Mouse (Mus musculus) thymus, postnatal 0 days (tissue): Measurements from ENCODE around the gene Gramd4. TPM values are rescaled to one million over a fixed set of nuclear protein-coding genes. Genes with fewer than 3 reads are reported as not detected.
A peak's percentile ranks its signal among the peaks of the same experiment; 100 is the strongest.

Experiments used
- DNase-seq: peaks from one replicate; pipeline ENCODE4 v3.0.0-alpha.2; 2015; ENCODE audit warnings: low spot score
- polyA plus RNA-seq: library from polyadenylated mRNA; unstranded; fragments of >200 nt; fragmentation: Nextera tagmentation; extraction: Ambion mirVana; gene quantifications from 2 replicates; pipeline ENCODE4 v1.2.1, GENCODE M21; 2015

Gene Gramd4
- polyA plus RNA-seq, 1 experiment from 2014 or later: 14.8 TPM

DNA sequence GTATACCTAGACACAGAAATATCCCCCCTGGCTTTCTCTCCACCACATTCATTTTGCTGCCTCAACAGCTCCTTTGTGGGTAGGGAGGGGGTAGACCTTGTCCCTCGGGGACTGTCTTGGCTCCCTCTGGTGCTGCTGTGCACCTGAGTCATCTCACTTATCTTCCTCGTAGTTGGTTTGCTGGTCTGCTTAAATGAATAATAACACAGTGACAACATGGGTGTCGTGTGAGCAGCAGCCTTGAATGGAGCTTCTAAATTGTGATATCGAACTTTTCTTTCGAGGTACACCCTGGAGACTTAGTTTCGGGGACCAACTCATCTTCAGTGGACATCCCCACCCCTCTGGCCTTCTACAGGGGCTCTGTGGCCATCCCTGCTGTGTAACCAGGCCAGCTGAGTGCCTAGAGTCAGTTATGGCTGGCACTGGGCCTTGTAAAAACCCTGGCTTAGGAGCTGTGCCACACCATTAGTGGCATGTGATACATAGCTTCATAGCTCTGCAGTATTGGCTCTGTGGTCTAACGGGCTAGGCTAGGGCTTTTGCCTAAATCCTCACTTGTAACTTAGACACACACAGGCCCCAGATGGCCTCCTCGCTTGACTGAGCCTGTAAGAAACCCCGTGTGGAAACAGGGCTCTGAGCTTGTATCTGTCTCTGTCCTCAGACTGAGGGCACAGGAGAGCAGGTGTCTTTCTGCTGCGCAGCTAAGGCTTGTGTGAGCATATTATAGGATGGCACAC lies 53.0 kb downstream of the Gramd4 start:
- peak; percentile 82 for DNase-seq

DNA sequence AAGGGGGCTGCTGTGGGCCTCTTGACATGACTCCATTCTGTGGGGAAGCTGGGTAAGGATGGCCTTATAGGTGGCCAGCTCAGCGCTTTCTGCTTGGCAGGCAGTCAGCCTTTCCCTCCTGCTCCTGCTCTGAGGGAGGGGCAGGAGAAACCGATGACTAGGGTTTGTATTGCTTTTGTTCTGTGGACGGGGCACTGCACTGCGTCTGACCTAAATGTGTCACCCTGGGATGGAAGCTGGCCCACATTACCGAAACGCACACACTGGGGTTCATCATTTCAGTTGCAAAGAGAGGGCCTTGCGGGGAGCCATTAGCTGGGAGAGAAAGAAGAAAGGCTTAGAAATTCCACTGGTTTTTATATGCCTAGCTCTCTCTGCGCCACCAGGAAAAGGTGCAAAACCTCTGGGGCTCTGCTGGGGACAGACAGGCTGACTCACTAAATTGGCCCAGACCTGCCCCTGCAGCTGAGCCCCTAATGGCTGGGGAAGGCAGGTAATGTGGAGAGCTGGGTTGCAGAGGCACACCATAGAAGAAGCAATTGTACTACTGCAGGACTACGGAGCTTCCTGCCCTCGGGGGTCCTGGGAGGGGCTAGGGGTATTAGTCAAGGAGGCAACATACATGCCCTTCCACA lies 55.3 kb downstream of the Gramd4 start:
- DNase-seq: no peak

DNA sequence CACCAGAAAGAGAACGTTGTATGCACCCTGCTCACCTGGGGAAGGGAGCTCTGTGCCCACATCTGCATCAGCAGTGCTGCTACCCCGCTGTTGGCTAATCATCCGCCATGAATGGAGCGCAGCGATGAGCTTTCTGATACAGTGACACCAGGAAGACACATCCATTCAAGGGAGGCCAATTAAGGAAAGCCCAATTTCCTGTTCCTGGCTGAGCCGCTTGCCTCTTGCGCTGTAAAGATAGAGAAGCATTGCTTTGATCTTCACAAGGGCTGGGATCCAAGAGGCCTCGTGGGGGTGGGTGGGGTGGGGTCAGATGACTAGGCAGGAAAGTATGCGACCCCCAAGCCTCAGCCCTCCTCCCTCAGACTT lies 55.8 kb downstream of the Gramd4 start:
- DNase-seq: peak; percentile 49

DNA sequence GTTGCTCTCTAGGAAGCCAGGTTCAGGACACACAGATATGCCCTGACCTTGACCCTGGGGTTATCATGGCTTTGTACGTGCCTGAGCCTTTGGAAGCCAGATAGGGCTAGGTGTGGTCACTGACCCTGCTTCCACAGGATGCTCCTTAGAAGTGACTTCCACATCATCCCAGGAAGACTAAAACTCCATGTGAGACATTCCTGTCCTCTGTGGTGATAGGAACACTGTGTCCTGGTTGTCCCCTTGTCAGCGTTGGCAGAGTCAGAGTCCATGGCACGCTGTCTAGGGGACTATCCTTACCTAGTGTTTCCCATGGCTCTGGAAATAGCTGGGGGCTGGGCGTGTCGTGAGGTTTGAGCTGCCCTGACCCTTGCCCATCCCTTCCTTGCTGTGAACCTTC lies 58.9 kb downstream of the Gramd4 start:
- DNase-seq: no peak

DNA sequence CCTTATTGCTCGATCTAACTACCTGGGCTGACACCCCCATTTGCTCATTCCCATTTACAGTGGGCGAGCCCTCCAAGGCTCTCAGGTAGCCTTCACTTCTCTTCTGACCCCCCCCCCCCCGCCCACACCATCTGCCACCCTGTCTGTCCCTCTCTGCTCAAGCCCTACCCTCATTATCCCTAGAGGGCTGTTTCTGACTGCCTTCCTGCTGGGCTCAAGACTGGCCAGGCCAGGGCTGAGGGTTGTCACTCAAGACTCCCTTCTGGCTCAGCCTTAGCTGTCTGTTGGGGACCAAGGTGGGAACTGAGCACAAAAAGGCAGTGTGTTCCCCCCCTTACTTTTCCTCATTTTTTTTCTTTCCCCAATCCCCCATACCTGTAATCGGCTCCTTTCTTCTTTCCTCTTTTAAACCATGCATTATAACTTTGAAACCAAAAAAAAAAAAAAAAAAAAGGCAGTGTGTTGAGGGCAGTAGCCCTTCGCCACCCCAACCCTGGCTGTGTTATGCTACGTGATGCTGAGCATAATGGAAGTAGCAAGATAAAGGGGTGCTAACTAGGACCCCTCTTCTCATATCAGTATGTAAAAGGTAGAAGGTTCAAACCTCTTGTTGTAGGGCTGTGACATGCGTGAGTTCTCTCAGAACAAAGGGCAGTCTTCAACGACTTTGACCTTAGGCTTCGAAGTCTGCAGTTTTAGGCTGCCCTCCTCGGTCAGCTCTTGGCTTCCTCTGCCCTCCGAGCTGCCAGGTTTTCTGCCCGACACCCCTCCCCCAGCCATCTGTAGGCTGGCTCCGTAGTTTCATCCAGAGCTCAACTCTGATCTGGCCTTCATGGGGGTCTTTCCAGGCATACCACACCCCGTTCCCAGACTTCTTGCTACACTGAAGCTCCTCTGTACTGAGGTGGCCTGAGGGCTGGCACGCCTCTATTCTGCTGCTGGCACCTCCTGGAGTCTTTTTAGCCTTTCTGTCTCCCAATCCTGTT lies 59.9 kb downstream of the Gramd4 start:
- DNase-seq: no peak

DNA sequence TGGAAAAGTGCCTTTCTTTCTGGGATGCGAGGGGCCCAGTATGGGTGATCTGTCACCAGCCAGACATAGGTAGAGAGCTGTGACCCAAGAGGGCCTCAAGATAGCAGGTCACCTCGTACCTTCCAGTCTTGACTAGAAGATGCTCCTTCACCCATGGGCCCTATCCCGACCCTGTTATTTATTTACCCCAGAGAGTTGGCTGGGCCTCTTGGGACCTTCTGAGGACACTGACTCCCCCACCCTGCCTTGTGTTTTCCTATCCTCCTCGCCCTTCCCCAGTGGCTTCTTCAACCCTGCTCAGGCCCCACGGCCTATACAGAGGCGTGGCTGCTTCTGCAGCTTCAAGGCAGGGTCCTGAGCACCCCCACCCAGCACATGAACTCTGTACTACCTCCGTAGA lies 61.7 kb downstream of the Gramd4 start:
- DNase-seq: no peak

DNA sequence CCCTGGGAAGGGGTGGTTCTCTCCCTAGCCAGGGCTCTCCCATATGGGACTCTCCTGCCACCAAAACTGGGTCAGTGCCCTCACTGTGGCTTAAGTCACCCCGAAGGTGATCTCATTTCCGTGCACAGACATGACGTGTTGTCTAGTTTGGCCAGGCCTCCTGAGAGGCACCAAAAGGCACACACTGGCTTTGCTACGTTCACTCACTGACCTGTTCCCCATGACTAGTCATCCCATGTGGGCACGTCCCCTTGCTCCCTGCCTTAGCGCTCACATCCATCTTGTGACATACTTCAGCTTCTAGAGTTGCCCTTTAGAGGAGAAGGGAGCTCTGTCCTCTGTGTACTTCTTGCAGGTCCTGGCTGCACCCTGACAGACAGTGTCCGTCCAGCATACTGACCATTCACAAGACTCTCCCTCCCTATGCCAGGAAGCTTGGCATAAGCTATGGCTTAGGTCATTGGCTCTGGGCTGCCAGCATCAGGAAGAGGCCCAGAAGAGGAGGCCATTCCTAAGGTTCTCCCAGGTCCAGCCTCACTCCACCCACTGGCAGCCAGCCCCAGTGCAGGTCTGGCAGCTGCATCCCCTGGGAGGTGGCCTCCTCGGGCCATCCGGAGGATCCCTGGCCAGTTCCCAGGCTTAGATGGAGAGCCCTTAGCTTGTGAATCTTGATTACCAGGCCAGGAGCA lies 64.9 kb downstream of the Gramd4 start:
- DNase-seq: no peak

DNA sequence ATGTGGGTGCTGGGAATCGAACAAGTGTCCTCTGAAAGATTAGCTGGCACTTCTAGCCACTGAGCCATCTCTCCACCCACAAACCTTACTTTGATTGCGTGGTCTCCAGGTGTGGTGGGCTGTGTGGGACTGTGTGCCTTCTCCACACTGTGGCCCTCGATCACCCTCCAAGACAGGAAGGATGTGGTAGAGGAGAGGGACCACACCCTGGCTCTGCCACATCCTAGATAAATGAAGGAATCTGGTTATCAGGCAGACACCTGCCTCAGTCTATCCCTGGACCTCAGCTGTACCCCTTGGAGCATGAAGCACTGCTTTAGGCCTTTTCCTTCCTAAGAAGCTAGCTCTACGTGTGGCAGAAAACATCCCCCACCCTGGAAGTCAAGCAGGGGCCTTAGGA lies 65.9 kb downstream of the Gramd4 start:
- DNase-seq: no peak

DNA sequence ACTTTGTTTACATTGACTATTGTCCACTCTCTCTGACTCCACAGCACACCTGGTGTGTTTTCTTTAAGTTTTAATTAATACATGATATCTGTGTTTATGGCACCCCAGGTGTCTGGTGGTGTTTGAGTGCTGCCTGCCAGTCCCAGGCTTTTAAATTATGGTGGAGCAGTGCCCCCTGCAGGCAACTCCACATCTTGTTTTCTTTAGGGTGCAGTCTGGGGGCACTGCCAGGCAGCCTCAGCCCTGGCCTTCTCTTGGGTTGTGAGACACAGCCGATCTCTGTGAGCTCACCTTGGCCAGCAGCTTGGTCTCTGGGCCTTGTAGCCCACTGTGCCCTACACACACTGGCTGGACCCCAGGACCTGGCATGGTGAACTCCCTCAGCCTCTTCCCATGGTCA lies 66.9 kb downstream of the Gramd4 start:
- peak; percentile 86 for DNase-seq

DNA sequence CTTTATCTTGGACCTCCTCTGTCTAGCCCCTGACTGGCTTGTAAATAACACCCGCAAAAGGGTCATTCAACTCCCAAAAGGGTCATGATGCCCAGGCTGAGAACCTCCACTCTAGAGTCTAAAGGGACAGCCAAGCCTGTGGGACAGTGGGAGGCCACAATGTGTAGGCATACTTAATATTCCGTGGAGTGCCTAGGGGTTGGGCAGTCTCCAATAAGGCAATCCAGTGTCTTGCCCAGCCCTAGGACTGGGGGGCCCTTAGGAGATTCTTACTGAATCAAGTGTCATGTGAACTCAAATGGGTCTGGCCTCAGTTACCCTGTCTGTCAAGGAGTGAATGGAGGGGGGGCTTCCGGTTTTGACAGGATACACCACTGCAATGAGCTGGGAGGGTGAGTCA lies 71.5 kb downstream of the Gramd4 start:
- no peak for DNase-seq

DNA sequence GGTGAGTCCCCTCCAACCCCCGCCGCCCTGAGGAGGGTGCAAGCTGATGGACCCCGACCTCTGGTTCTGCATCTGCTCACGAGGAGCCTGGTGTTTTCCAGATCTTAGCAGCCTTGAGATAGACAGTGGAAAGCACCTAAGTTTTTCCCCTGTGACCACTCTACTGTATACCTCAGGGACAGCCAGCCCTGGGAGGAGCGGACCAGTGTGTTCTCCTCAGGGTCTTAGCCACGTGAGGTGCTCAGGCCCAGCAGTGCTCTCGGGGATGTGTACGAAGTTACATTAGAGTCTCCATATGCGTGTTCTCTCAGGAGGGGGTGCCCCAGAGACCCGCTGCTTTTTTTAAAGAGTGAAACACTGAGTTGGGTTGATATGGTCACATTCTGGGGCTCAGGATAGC lies 73.2 kb downstream of the Gramd4 start:
- DNase-seq: no peak

DNA sequence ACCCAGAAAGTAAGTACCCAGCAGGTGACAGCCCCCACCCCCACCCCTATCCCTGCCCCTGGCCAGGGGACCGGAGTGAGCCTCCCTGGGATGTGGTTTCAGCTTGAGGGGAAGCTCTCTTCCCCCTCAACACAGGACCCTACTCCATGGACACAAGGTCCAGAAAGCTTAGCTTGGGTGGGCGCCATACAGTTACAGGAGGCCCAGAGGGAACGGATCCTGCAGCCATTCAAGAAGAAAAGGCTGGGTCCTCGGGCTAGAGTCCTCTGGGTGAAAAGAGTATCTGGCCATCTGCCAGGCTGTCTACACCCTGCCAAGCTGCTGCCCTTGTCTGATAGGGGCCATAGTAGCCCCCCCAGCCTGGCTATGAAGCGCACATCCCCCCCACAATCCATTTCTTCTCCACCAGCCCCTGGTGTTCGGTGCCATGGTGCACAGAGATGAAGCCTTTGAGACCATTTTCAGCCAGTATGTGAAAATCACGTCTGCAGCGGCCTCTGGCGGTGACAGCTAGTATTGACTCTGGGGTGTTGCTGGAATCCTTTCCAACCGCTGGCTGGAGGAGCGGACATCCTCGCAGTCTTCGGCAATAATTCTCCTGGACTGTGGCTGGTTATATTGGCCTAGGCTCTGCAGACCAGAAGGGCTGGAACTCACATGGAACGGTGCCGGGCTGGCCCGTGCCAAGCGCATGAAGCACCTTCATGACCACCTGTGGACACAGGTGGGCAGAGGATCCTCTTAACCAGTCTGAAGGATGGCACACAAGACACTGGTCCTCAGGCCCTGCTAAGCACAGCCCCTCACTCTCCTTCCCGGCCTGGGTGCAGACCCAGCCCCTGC lies 77.7 kb downstream of the Gramd4 start:
- peak; percentile 78 for DNase-seq

DNA sequence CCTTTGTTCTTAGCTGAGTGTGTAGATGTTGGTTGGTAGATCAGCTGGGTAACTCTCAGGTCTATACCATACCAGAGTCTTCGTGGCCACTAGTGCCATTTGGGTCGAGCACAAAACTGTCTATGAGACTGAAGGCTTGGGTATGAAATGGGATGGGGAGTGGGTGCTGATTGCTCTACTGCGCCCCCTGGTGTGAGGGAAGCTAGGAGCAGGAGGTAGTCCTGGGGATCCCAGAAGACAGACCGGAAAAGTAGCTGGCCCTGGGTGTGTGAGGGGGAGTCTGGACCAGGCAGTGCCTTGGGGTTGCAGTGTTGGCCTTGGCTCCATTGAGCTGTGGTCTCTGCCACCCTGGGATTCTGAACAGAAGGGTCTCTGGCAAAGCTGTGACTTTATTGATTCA lies 80.1 kb downstream of the Gramd4 start:
- peak; percentile 57 for DNase-seq

DNA sequence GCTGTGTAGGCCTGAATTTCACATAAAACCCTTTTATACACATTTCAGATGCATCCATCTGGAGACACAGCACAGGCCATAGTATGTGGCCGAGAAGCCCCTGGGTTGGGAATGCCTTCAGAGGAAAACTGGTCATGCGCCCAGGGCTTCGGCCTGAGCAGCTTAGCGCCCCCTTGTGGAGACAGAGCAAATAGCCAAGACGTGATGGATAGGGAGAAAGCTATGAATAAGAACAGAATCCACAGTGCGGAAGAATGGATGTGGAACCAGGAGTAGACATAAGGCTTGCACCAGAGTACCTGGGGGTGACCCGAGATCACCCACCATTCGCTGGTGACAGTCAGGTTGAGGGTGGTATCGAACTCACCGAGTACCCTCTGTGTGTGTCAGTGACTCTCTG lies 82.8 kb downstream of the Gramd4 start:
- DNase-seq: peak; percentile 54

DNA sequence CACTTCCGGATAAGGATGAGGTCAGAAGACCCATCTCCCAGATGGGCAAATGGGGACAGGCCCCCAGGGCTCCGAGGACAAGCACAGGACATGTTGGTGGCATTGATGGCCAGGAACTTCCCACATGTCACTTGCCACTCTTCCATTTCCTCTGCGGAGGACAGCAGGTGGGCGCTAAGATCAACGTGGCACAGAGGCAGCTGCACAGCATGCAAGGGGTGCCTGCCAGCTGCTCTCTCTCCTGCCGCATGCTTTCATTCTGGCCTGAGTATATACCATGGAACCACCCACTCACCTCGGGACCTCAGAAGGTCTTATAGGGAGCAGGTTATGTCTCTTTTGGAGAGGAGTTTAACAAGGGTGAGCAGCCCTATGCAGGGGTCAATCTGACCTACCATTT lies 87.1 kb downstream of the Gramd4 start:
- DNase-seq: no peak

DNA sequence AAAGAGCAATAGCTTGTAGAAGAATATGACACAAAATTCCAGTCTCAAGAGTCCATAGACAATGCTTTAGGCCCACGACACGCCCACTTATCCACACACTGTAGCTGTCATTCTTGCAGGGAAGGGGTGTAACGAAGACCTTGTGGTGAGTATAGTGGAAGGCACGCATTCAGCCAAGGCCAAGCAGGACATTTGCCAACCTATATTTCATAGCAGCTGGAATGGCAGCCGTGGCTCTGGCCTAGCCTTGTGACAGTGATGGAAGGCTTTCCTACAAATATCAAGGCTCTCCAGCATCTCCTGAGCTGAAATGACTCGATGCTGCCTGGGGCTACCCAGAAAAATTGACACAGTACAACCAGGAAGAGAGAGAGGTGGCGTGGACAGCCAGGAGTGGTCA lies 87.6 kb downstream of the Gramd4 start:
- no peak for DNase-seq

DNA sequence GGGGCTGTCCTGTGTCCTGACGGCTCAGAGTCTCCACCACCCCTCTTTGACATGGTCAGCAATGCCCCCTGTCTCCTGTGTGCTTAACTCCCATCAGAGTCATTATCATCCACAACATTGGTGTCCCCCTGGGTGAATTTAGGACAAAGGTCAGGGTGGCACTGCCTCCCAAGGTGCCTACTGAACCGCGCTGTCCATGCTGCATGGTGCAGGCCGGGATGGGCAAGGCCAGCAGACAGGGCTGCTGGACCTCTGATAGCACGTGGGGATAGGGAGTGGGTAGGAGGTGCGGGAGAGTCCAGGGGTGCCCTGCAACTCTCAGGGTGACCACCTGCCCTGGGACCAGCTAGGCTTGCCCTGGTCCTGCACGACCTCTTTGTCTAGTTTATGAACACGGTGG lies 89.4 kb downstream of the Gramd4 start:
- no peak for DNase-seq

DNA sequence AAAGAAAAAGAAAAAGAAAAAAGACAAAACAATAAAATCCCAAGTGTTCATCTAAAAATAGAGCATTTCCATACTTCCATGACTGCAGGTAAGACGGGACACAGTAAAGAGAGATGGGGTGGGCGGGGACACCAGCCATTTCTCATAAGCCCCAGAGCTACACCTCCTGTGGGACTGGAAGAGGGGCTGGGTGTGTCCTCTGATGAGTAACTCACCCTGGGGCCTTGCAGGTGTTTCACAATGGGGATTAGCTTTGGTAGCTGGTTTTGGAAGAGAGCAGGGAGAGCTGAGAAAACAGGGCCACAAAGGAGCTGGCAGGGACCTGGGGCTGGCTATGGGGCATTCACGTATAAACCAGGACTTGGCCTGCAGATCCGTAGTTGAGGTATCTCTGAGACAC lies 93.1 kb downstream of the Gramd4 start:
- DNase-seq: no peak

DNA sequence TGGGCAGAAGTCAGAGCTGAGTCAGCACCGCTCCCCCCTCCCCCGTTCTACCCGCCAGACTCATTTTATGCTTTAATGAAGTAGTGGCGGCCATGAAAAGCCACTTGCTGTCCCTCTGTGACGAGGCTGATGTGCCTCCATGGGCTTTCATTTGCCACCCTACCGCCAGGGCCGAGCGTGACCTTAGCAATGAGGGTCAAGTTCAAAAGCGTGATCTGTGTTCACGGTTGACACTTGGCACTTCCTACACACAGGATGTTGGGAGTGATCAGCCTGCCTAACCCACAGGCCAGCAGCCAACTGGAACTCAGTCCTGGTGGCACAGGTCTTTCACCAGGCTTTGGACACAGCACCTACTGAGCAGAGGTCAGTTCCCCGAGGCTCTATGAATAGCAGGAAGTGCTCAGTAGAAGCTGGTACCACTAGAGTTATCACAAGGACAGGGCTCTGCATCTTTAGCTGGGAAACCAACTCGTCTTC lies 96.0 kb downstream of the Gramd4 start:
- DNase-seq: no peak

DNA sequence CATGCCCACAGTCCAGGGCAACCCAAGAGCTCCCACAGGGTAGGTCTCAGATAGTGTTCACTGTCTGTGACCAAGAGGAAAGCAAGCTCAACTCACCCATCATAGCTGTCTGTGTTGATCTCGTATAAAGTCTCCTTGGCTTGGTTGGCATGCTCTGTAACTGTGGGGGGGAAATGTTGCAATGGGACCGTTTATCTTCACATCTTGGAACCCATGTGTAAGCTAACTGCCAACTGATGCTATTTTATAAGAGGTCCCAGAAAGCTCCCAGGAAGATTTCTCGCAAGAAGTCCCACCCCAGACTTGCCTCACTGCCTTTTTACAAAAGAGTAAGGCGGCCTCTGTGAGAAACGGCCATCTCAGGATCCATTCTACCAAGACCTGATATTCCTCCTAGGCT lies 99.0 kb downstream of the Gramd4 start:
- DNase-seq: no peak
